Mouse (Mus musculus): ENCODE measurements around the gene Nup205. TPM values are rescaled to one million over a fixed set of nuclear protein-coding genes. Genes with fewer than 3 reads are reported as not detected.
"Not testable (repeated sequence)": the region's sequence is repeated elsewhere in the genome, so short reads cannot be mapped to it uniquely, and the experiment has no call there.

Gene Nup205
- polyA plus RNA-seq, 1 experiment from 2014 or later, result 4.7 TPM

DNA sequence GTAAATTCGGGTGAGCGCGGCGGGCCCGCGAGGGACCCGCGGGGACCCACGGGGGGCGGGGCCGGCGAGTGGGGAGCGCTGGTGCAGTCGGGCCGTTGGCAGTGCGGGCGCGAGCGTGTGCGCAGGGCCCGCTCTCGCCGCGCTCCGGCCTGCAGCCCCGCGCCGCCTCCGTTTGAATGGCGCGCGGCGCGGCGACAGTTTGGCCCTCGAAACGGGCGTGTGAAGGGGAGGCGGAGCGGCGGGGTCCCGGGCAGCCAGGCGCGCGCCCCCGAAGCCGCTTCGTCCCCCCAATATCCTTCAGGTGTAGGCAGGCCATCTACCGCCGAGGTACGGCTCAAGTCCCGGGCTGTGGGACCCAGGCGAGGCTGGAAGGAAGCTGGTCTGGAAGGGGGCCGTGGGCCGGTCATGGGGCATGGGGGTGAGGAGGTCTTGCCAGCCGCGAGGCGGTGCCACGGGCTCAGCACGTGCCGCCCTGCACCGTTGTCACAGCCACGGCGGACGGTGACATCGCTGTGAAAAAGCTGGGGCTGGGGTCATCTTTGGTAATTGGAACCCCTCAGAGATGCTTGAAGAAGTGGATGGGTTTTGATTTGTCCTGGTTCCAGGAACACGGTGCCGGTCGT lies 540 bp downstream of the Nup205 start:
- Histone ChIP-seq H3K4me2 (replicated peaks; ENCODE audit: low read depth, low read length) (peak overlapping the region; percentile 90), H3K4me1 (ENCODE audit: insufficient read depth, low read depth, low read length) (peaks cover 4% of the 10 kb centered on the region; the same call in 1 of the 2 replicates), H3K4me3 (ENCODE audit: low read depth, low read length) (peak overlapping the region; percentile 91), H3K27ac (ENCODE audit: low read length) (peak overlapping the region; percentile 96), H3K9ac (replicated peaks; ENCODE audit: low read depth) (peak overlapping the region; percentile 88), H3K27me3 (replicated peaks; ENCODE audit: insufficient read depth, low read length) (no peaks in the 10 kb centered on the region), H3K9me3 (ENCODE audit: low read length) (no peaks in the 10 kb centered on the region), H3K36me3 (ENCODE audit: insufficient read depth, low read length) (no peaks in the 10 kb centered on the region)
- TF ChIP-seq CTCF (IDR thresholded peaks at IDR 0.05) (no peak), EP300 (IDR thresholded peaks at IDR 0.05) (no peak)
- ATAC-seq (peak; percentile 76), DNase-seq (ENCODE audit: low spot score) (peak; percentile 53)
- WGBS, result 2% methylated on average over 52 of the region's 69 CpGs

DNA sequence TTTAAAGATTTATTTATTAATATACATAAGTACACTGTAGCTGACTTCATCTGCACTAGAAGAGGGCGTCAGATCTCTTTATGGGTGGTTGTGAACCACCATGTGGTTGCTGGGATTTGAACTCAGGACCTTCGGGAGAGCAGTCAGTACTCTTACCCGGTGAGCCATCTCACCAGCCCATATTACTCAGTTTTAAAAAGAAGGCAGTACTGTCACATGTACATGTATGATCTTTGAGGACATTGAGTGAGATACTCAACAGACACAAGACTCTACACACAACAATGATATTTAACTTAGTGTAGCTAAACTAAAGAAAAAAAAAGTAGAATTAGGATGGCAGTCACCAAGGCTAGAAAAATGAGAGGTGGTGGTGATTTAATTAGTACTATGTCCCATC lies 2.1 kb downstream of the Nup205 start:
- H3K27ac ChIP-seq (ENCODE audit: low read length); H3K36me3 ChIP-seq (ENCODE audit: insufficient read depth, low read length); H3K4me2 ChIP-seq (replicated peaks; ENCODE audit: low read depth, low read length); ATAC-seq; H3K27me3 ChIP-seq (replicated peaks; ENCODE audit: insufficient read depth, low read length); H3K4me3 ChIP-seq (ENCODE audit: low read depth, low read length); H3K4me1 ChIP-seq (ENCODE audit: insufficient read depth, low read depth, low read length); H3K9me3 ChIP-seq (ENCODE audit: low read length); DNase-seq (ENCODE audit: low spot score); H3K9ac ChIP-seq (replicated peaks; ENCODE audit: low read depth): not testable (repeated sequence)
- 89% methylated on average over 3 of the region's 3 CpGs for WGBS

- WGBS, result 78% methylated on average over 1 of the region's 1 CpGs
Measured at GRCm38 (mm10) chr6:35184781-35185180, 7.6 kb downstream of the Nup205 start.

DNA sequence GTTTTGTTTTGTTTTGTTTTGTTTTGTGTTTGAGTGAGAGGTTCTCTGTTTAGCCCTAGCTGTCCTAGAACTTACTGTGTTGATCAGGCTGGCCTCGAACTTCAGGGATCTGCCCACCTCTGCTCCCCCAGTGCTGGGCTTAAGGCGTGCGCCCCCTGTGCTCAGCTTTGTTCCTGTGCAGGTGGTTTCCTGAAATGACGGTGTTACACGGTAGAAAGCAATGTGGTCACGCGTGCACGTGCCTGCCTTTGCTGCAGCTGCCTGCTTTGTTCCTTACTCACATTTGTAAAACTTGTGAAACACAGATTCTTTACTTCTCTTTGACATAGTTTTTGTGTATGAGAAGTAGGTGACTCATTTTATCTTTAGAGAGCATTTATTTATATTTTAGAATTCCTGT lies 14.0 kb downstream of the Nup205 start:
- H3K9me3 ChIP-seq (ENCODE audit: low read length), result no peaks in the 10 kb centered on the region
- no peak for TF ChIP-seq CTCF (IDR thresholded peaks at IDR 0.05)
- no peak overlapping the region for H3K4me3 ChIP-seq (ENCODE audit: low read depth, low read length)
- no peak overlapping the region for H3K4me2 ChIP-seq (replicated peaks; ENCODE audit: low read depth, low read length)
- no peak overlapping the region for H3K27ac ChIP-seq (ENCODE audit: low read length)
- no peak overlapping the region for H3K9ac ChIP-seq (replicated peaks; ENCODE audit: low read depth)
- H3K4me1 ChIP-seq (ENCODE audit: insufficient read depth, low read depth, low read length), result no peaks in the 10 kb centered on the region
- DNase-seq (ENCODE audit: low spot score), result no peak
- H3K27me3 ChIP-seq (replicated peaks; ENCODE audit: insufficient read depth, low read length), result no peaks in the 10 kb centered on the region
- H3K36me3 ChIP-seq (ENCODE audit: insufficient read depth, low read length), result peaks cover 21% of the 10 kb centered on the region; the same call in 1 of the 2 replicates
- no peak for ATAC-seq
- 91% methylated on average over 8 of the region's 8 CpGs for WGBS

More at GRCm38 (mm10) chr6:35184781-35185180, 7.6 kb downstream of the Nup205 start:
- H3K27me3 ChIP-seq (replicated peaks; ENCODE audit: insufficient read depth, low read length), result no peaks in the 10 kb centered on the region
- no peaks in the 10 kb centered on the region for H3K4me1 ChIP-seq (ENCODE audit: insufficient read depth, low read depth, low read length)
- no peak overlapping the region for H3K9ac ChIP-seq (replicated peaks; ENCODE audit: low read depth)
- H3K27ac ChIP-seq (ENCODE audit: low read length), result no peak overlapping the region
- DNase-seq (ENCODE audit: low spot score) (no peak), ATAC-seq (no peak)
- no peaks in the 10 kb centered on the region; the same call in 1 of the 2 replicates for H3K36me3 ChIP-seq (ENCODE audit: insufficient read depth, low read length)
- H3K4me3 ChIP-seq (ENCODE audit: low read depth, low read length), result no peak overlapping the region
- no peaks in the 10 kb centered on the region for H3K9me3 ChIP-seq (ENCODE audit: low read length)
- TF ChIP-seq EP300 (IDR thresholded peaks at IDR 0.05), result no peak
- TF ChIP-seq CTCF (IDR thresholded peaks at IDR 0.05), result no peak
- no peak overlapping the region for H3K4me2 ChIP-seq (replicated peaks; ENCODE audit: low read depth, low read length)

GRCm38 (mm10) chr6:35225696-35226095 lies 48.5 kb downstream of the Nup205 start:
- no peak for TF ChIP-seq CTCF (IDR thresholded peaks at IDR 0.05)
- no peak for TF ChIP-seq EP300 (IDR thresholded peaks at IDR 0.05)
- Histone ChIP-seq H3K4me1 (ENCODE audit: insufficient read depth, low read depth, low read length) (no peaks in the 10 kb centered on the region), H3K36me3 (ENCODE audit: insufficient read depth, low read length) (peaks cover 20% of the 10 kb centered on the region)

DNA sequence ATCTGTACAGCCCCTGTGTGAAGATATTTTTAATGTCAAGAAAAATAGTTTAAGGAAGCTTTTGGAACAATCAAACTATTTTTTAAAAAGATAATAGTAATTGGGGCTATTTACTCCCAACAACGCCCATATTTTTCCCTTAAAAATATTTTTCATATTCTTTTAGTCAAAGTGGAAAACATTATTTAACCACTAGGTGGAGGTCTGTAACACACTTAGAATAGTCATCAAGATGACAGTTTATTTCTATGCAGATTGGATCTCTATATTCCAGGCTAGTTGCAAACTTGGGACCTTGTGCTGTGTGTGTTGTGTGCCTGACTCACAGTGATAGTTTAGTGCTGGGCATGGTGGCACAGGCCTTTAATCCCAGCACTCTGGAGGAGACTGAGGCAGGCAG lies 52.2 kb downstream of the Nup205 start:
- no peak for DNase-seq (ENCODE audit: low spot score)
- WGBS, result 83% methylated on average over 1 of the region's 1 CpGs

More at GRCm38 (mm10) chr6:35225696-35226095, 48.5 kb downstream of the Nup205 start:
- WGBS, result 84% methylated on average over 4 of the region's 4 CpGs
- no peak overlapping the region for H3K9ac ChIP-seq (replicated peaks; ENCODE audit: low read depth)
- H3K4me3 ChIP-seq (ENCODE audit: low read depth, low read length), result no peak overlapping the region
- H3K27ac ChIP-seq (ENCODE audit: low read length), result no peak overlapping the region
- no peak overlapping the region for H3K4me2 ChIP-seq (replicated peaks; ENCODE audit: low read depth, low read length)
- no peaks in the 10 kb centered on the region for H3K27me3 ChIP-seq (replicated peaks; ENCODE audit: insufficient read depth, low read length)
- H3K9me3 ChIP-seq (ENCODE audit: low read length), result no peaks in the 10 kb centered on the region
- no peak for ATAC-seq
- DNase-seq (ENCODE audit: low spot score), result no peak

More for the DNA sequence above, 52.2 kb downstream of the Nup205 start:
- Histone ChIP-seq H3K4me3 (ENCODE audit: low read depth, low read length) (no peak overlapping the region), H3K9ac (replicated peaks; ENCODE audit: low read depth) (no peak overlapping the region), H3K9me3 (ENCODE audit: low read length) (no peaks in the 10 kb centered on the region), H3K4me2 (replicated peaks; ENCODE audit: low read depth, low read length) (no peak overlapping the region), H3K4me1 (ENCODE audit: insufficient read depth, low read depth, low read length) (no peaks in the 10 kb centered on the region), H3K27ac (ENCODE audit: low read length) (no peak overlapping the region), H3K27me3 (replicated peaks; ENCODE audit: insufficient read depth, low read length) (no peaks in the 10 kb centered on the region), H3K36me3 (ENCODE audit: insufficient read depth, low read length) (peaks cover 17% of the 10 kb centered on the region)
- ATAC-seq, result no peak
- TF ChIP-seq EP300 (IDR thresholded peaks at IDR 0.05) (no peak), CTCF (IDR thresholded peaks at IDR 0.05) (peak; percentile 27; the same call in 1 of the 2 replicates)

All from lung, postnatal 0 days (tissue).